Mouse (Mus musculus): Measurements from ENCODE around the gene Msto1.
"Not testable (repeated sequence)": the region's sequence is repeated elsewhere in the genome, so short reads cannot be mapped to it uniquely, and the experiment has no call there.

The Msto1 gene

DNA sequence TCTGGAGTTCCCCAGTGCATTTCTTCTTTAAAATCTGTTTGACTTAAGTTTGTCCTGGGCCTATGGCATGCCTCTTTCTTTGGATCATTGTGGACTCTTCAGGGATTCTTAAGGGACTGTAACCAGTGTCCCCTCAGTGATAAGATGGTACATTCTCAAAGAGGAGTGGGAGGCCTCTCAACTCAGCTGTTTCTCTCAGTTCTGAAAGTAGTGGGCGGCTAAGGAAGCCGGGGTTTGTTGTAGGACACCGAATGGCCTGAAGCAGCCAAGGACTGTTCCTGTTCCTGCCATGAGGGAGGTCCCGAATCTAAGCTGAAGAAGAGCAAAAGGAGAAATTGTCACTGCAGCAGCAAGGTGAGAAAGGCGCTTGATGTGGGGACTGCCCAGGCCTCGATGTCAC lies 8.6 kb downstream of the Msto1 start:
- DNase-seq (ENCODE audit: low read depth, low spot score), result no peak

DNA sequence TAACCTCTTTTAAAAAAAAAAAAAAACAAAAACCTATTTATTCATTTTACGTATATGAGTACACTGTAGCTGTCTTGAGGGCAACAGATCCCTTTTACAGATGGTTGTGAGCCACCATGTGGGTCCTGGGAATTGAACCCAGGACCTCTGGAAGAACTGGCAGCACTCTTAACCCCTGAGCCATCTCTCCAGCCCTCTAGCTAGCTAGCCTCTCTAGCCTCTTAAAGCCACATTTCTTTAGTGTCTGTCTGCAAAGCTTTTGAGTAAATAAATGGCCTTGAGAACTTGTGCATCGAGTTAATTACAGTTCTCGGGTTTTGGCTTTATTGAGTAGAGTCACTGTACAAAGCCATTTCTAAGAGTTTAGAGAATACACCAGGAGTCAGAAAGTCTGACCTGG lies 9.0 kb downstream of the Msto1 start:
- DNase-seq (ENCODE audit: low read depth, low spot score), result no peak

- DNase-seq (ENCODE audit: low read depth, low spot score), result not testable (repeated sequence)
Measured at GRCm38 (mm10) chr3:88893011-88893410, 20.8 kb downstream of the Msto1 start.

DNA sequence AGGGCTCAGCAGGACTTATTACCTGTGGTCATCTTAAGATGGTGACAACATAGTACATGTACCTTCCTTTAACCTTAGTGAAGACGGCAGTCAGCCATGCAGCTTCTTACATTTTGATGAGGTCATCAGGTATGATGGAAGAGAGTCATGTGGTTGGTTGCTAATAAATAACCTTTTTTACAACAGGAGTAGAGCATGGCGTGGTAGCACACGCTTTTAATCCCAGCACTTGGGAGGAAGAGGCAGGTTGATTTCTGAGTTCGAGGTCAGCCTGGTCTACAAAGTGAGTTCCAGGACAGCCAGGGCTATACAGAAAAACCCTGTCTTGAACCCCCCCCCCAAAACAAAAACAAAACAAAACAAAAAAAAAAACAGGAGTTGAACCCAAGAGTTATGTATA lies 31.3 kb downstream of the Msto1 start:
- not testable (repeated sequence) for DNase-seq (ENCODE audit: low read depth, low spot score)

DNA sequence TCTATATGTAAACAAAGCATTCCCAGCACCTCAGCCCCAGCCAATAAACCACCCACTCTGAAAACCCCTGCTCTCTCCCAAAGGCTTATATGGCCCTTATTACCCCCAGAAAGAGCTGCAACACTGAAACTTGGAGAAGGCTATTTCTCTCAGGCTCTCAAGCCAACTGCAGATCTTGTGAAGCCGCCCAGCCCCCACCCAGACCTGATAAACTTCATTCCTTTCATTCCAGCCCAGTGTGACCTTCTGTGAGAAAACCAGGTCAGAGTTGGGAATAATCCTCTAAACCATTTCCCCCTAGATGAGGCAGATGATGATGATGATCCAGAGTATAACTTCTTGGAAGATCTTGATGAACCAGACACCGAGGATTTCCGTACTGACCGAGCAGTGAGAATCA lies 45.4 kb downstream of the Msto1 start:
- DNase-seq (ENCODE audit: low read depth, low spot score), result not testable (repeated sequence)

DNA sequence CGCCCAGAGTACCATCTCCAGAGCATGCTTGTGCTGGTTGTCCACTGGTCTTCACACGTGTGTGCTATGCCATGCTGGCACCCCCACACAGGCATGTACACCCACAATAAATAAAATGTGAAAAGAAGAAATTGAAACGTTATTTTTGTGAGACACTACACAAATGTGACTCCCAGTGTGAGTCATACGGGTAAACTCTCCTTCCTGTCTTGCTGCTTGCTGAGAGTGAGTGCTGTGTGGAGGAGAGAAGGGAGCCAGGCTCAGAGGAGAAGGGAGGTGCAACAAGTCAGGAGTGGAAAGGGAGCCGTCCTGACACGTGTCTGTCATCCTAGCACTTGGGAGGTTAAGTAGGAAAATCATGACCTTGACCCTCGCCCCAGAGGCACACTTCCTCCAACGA lies 46.6 kb downstream of the Msto1 start:
- not testable (repeated sequence) for DNase-seq (ENCODE audit: low read depth, low spot score)

DNA sequence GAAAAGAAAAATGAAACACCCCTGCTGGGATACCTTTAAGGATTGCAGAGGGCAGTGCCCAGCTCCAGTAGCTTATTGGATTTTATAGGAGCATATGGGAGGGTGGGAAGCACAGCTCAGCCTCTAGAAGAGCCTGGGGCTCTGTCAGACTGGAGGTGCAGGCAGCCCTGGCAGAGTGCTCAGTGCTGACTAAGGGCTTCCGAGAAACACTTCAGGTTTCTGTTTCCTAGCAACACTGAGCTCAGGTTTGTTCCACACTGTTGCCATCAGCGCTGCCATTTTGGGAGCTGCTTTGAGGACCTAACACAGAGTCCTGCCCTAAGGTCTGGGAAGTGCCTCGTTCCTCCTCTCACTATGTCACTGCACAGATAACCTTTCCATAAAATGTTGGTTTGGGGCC lies 47.1 kb downstream of the Msto1 start:
- not testable (repeated sequence) for DNase-seq (ENCODE audit: low read depth, low spot score)

GRCm38 (mm10) chr3:88862129-88862528 lies 51.7 kb downstream of the Msto1 start:
- DNase-seq (ENCODE audit: low read depth, low spot score), result no peak

- DNase-seq (ENCODE audit: low read depth, low spot score), result no peak
Measured at GRCm38 (mm10) chr3:88855837-88856236, 58.0 kb downstream of the Msto1 start.

All from forelimb bud, embryonic 11.5 days (tissue).